Mouse (Mus musculus): ENCODE results near the gene Ehd2. TPM values are rescaled to one million over a fixed set of nuclear protein-coding genes. Genes with fewer than 3 reads are reported as not detected.

Gene Ehd2
- polyA plus RNA-seq, 1 experiment from 2014 or later, result 22.3 TPM

DNA sequence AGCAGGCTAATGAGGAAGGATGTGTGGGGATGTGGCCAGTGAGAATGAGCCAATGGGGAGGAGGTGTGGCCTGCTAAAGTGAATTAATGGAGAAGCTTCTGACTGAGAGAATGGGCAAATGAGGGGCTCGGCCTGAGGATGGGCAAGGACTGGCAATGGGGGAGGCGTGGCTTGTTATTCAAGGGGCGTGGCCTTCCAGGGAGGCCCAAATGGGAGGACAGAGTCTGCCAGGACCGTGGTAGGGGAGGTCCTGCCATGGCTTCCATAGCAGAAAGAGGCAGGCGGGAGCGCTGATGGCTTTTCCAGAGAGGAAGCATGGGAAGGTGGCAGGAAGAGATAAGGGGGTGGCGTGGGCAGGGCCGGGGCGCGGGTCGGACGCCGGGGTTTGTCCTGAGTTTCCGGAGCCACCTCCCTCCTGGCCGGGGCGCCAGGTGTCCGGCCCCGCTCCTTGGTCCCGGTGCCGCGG, 12.4 kb downstream of the Ehd2 start:
- 0 out of 2 replicates have a peak overlapping the region, but pooled peaks have one; percentile 12 for H3K9ac ChIP-seq (ENCODE audit: low read depth, low read length)
- ATAC-seq (ENCODE audit: low FRiP score, low TSS enrichment), result peak; percentile 76
- H3K4me1 ChIP-seq (ENCODE audit: control insufficient read depth, insufficient read depth, low read length), result peaks cover 5% of the 10 kb centered on the region; the same call in 1 of the 2 replicates
- no peaks in the 10 kb centered on the region for H3K27me3 ChIP-seq (ENCODE audit: control insufficient read depth, insufficient read depth, low read length)
- H3K4me3 ChIP-seq (ENCODE audit: low read length), result peak overlapping the region; percentile 30
- peak overlapping the region; percentile 54 for H3K4me2 ChIP-seq (replicated peaks; ENCODE audit: low read depth, low read length)
- H3K36me3 ChIP-seq (ENCODE audit: control insufficient read depth, insufficient read depth, low read length), result peaks cover 3% of the 10 kb centered on the region; the same call in 1 of the 2 replicates
- H3K9me3 ChIP-seq (ENCODE audit: control insufficient read depth, low read length), result no peaks in the 10 kb centered on the region
- H3K27ac ChIP-seq (ENCODE audit: low read depth, low read length), result 0 out of 2 replicates have a peak overlapping the region, but pooled peaks have one; percentile 14
- 3% methylated on average over 20 of the region's 21 CpGs for WGBS

DNA sequence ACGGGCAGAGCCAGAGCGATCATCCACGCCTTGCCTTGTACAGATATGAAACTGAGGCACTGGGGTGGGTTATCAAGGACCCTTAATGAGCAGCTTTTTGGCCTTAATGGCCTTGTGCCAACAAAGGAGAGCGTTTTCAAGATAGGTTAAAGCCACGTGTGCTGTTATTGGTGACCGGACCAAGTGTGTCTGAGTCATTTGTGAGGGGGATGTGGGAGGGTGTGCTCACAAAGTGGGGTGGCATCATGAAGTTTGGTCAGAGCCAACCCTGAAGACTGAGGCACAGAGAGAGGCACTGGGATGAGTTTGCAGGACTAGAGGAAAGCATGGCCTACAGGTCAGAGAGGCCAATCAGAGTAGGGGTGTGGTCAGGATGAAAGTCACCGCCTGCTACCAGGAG, 12.9 kb downstream of the Ehd2 start:
- peak; percentile 3; the same call in 1 of the 2 replicates for ATAC-seq (ENCODE audit: low FRiP score, low TSS enrichment)
- H3K9me3 ChIP-seq (ENCODE audit: control insufficient read depth, low read length), result no peaks in the 10 kb centered on the region
- no peak overlapping the region for H3K9ac ChIP-seq (ENCODE audit: low read depth, low read length)
- no peak overlapping the region for H3K27ac ChIP-seq (ENCODE audit: low read depth, low read length)
- H3K4me3 ChIP-seq (ENCODE audit: low read length), result no peak overlapping the region
- H3K4me1 ChIP-seq (ENCODE audit: control insufficient read depth, insufficient read depth, low read length), result peaks cover 5% of the 10 kb centered on the region; the same call in 1 of the 2 replicates
- WGBS, result 88% methylated on average over 7 of the region's 7 CpGs
- peaks cover 3% of the 10 kb centered on the region; the same call in 1 of the 2 replicates for H3K36me3 ChIP-seq (ENCODE audit: control insufficient read depth, insufficient read depth, low read length)
- no peaks in the 10 kb centered on the region for H3K27me3 ChIP-seq (ENCODE audit: control insufficient read depth, insufficient read depth, low read length)
- H3K4me2 ChIP-seq (replicated peaks; ENCODE audit: low read depth, low read length), result no peak overlapping the region

DNA sequence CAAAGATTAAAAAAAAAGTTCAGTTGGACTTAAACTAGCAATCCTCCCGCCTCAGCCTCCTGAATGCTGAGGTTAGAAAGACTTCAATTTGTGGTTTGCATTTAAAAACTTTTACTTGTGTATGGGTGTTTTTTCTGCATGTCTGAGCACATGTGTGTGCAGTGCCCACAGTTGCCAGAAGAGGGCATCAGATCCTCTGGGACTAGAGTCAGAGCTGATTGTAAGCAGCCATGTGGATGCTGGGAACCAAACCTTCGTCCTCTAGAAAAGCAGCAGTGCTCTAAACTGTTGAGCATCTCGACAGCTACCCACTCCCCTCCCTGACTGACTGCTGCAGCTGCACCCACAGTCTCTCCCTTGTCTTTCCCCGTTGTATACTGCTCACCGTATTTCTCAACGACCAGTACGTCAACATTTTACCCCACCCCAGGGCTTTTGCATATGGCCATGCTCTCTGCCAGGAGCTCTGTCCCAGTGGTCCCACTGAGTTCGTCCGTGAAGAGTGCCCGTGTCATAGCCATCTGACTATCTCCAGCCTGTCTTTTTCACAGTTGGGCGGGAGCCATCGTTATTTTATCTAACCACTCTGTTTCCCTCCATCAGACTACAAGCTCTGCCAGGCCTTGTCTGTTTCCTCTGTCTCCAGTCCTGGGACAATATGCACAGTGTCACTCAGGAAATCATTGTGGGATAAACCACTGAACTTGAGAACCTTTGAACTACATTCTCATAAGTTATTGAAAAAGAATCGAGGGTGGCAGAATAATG, 13.9 kb downstream of the Ehd2 start:
- H3K27ac ChIP-seq (ENCODE audit: low read depth, low read length), result no peak overlapping the region
- peaks cover 3% of the 10 kb centered on the region; the same call in 1 of the 2 replicates for H3K36me3 ChIP-seq (ENCODE audit: control insufficient read depth, insufficient read depth, low read length)
- ATAC-seq (ENCODE audit: low FRiP score, low TSS enrichment), result no peak
- no peaks in the 10 kb centered on the region for H3K9me3 ChIP-seq (ENCODE audit: control insufficient read depth, low read length)
- WGBS, result 90% methylated on average over 13 of the region's 13 CpGs
- no peak overlapping the region for H3K4me2 ChIP-seq (replicated peaks; ENCODE audit: low read depth, low read length)
- H3K4me1 ChIP-seq (ENCODE audit: control insufficient read depth, insufficient read depth, low read length), result peaks cover 10% of the 10 kb centered on the region; the same call in 1 of the 2 replicates
- H3K27me3 ChIP-seq (ENCODE audit: control insufficient read depth, insufficient read depth, low read length), result no peaks in the 10 kb centered on the region
- no peak overlapping the region for H3K9ac ChIP-seq (ENCODE audit: low read depth, low read length)
- no peak overlapping the region for H3K4me3 ChIP-seq (ENCODE audit: low read length)

DNA sequence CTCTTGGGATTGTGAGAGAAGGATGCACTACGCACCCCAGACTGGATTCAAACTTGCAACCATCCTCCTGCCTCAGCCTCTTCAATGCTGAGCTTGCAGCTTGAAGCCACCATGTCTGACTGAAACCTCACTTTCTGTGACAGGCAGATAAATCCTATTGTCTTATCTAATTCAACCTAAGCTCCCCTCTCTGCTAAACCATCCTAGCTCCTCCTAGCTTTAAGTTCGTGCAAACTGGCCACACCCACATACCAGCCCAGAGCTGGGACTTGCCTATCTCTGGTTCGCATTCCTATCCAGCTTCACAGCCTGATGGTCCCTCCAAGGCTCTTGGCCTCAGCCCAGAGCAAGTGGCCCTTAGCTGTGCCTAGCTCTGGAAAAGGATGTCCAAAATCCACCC, 15.0 kb downstream of the Ehd2 start:
- Histone ChIP-seq H3K4me3 (ENCODE audit: low read length) (no peak overlapping the region), H3K4me1 (ENCODE audit: control insufficient read depth, insufficient read depth, low read length) (peaks cover 11% of the 10 kb centered on the region; the same call in 1 of the 2 replicates), H3K4me2 (replicated peaks; ENCODE audit: low read depth, low read length) (no peak overlapping the region), H3K9me3 (ENCODE audit: control insufficient read depth, low read length) (no peaks in the 10 kb centered on the region), H3K36me3 (ENCODE audit: control insufficient read depth, insufficient read depth, low read length) (peaks cover 3% of the 10 kb centered on the region; the same call in 1 of the 2 replicates), H3K27ac (ENCODE audit: low read depth, low read length) (no peak overlapping the region), H3K9ac (ENCODE audit: low read depth, low read length) (no peak overlapping the region), H3K27me3 (ENCODE audit: control insufficient read depth, insufficient read depth, low read length) (no peaks in the 10 kb centered on the region)
- no peak for ATAC-seq (ENCODE audit: low FRiP score, low TSS enrichment)
- 77% methylated on average over 3 of the region's 3 CpGs for WGBS

DNA sequence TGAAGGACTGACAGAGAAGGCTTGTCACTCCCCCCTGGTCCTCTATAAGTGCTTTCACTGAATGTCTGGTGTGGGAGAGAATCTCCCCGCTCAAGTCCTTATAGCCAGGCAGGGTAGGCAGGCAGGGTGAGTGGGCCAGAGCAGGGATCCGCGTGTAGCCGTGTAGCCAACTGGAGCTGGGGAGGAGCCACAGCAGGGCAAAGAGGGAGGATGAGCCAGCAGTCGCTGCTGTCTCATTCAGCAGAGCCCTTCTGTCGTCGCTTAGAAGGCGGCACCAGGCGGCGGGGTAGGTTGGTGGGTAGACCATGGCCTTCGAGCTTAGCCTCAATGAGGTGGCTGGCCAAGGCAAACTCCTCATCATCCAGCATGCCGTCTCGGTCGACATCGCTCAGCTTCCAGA, 17.4 kb downstream of the Ehd2 start:
- peaks cover 3% of the 10 kb centered on the region; the same call in 1 of the 2 replicates for H3K36me3 ChIP-seq (ENCODE audit: control insufficient read depth, insufficient read depth, low read length)
- no peak overlapping the region for H3K4me2 ChIP-seq (replicated peaks; ENCODE audit: low read depth, low read length)
- 93% methylated on average over 15 of the region's 15 CpGs for WGBS
- H3K4me3 ChIP-seq (ENCODE audit: low read length), result no peak overlapping the region
- H3K27me3 ChIP-seq (ENCODE audit: control insufficient read depth, insufficient read depth, low read length), result no peaks in the 10 kb centered on the region
- H3K27ac ChIP-seq (ENCODE audit: low read depth, low read length), result no peak overlapping the region
- no peak overlapping the region for H3K9ac ChIP-seq (ENCODE audit: low read depth, low read length)
- peaks cover 7% of the 10 kb centered on the region; the same call in 1 of the 2 replicates for H3K4me1 ChIP-seq (ENCODE audit: control insufficient read depth, insufficient read depth, low read length)
- H3K9me3 ChIP-seq (ENCODE audit: control insufficient read depth, low read length), result no peaks in the 10 kb centered on the region
- no peak for ATAC-seq (ENCODE audit: low FRiP score, low TSS enrichment)

DNA sequence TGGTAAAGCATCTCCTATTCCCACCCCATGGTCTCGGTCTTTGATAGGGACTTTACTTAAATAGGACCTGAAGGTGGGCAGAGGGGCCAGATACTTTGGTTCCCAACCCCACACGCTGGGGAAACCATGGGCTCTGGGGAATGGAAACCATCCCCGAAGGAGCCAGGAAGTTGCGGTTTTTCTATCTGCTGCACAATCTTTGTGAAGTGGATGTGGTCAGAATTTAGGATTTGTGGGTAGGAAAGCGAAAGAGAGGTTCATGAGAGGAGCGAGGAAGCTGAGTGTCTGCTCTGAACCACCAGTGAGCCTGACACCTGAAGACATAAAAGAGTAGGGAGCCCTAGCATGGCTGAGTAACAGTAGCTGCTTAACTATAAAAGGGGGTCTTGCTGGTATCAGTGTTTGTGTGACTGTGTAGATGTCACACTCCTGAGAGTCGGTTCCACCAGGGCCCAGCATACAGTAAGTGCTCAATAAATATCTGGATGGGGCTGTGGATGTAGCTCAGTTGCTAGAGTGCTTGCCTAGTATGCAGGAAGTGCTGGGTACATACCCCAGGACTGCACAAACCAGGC, 18.1 kb downstream of the Ehd2 start:
- Histone ChIP-seq H3K27me3 (ENCODE audit: control insufficient read depth, insufficient read depth, low read length) (no peaks in the 10 kb centered on the region), H3K9ac (ENCODE audit: low read depth, low read length) (no peak overlapping the region), H3K27ac (ENCODE audit: low read depth, low read length) (no peak overlapping the region), H3K9me3 (ENCODE audit: control insufficient read depth, low read length) (no peaks in the 10 kb centered on the region), H3K4me2 (replicated peaks; ENCODE audit: low read depth, low read length) (no peak overlapping the region), H3K36me3 (ENCODE audit: control insufficient read depth, insufficient read depth, low read length) (peaks cover 6% of the 10 kb centered on the region; the same call in 1 of the 2 replicates), H3K4me1 (ENCODE audit: control insufficient read depth, insufficient read depth, low read length) (peaks cover 7% of the 10 kb centered on the region), H3K4me3 (ENCODE audit: low read length) (no peak overlapping the region)
- 77% methylated on average over 7 of the region's 7 CpGs for WGBS
- no peak for ATAC-seq (ENCODE audit: low FRiP score, low TSS enrichment)

DNA sequence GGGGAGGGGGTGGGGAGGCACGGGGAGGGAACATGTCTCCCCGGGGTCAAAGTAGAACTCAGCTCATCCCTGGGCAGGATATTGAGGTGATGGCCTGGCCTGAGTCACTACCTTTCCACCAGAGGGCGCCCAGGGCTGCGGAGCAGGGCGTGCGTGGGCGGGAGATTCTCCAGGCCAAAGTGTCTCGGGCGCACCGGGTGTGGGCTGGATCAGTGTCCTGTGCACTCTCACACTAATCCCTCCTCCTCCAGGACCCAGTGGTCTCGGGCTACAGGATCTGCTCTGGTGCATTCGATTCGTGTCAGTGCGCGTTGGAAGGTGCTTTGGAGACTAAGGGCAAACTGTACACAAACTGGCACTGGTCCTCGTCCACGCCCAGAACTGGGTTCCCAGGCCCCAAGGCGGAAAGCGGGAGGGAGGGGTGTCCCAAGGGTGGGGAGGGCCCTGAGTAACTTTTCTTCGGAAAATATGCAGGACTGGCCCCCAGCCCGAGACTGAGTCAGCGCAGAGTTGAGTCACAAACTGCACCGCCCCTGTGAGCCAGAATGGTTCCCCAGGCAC, 18.9 kb downstream of the Ehd2 start:
- Histone ChIP-seq H3K4me1 (ENCODE audit: control insufficient read depth, insufficient read depth, low read length) (peaks cover 10% of the 10 kb centered on the region), H3K4me2 (replicated peaks; ENCODE audit: low read depth, low read length) (peak overlapping the region; percentile 53), H3K9me3 (ENCODE audit: control insufficient read depth, low read length) (no peaks in the 10 kb centered on the region), H3K36me3 (ENCODE audit: control insufficient read depth, insufficient read depth, low read length) (peaks cover 14% of the 10 kb centered on the region), H3K27me3 (ENCODE audit: control insufficient read depth, insufficient read depth, low read length) (no peaks in the 10 kb centered on the region), H3K27ac (ENCODE audit: low read depth, low read length) (no peak overlapping the region), H3K4me3 (ENCODE audit: low read length) (peak overlapping the region; percentile 24), H3K9ac (ENCODE audit: low read depth, low read length) (peak overlapping the region; percentile 29; the same call in 1 of the 2 replicates)
- WGBS, result 3% methylated on average over 23 of the region's 23 CpGs
- peak; percentile 85 for ATAC-seq (ENCODE audit: low FRiP score, low TSS enrichment)

DNA sequence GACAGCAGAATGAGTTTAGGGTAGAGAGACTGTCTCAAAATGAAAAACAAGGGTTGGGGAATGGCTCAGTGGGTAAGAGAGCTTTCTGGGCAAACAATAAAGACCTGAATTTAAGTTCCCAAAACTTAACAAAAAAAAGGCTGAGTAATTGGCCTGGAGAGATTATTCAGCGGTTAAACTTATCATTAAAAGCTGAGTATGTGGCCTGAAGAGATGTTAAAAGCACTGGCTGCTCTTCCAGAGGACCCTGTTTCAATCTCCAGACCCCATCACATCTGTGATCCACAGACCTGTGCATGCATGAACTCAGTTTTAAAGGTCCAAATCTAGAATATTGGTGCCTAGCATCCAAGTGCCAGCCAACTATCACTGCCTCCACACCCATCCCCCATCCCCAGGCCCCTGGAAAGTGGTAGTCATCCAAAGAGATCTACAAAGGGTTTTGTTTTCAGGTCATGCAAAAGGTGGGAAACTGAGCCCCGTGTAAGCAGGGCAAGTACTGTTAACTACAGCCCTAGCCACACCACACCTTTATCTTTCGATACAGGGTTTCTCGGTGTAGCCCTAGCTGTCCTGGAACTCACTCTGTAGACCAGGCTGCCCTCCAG, 19.6 kb downstream of the Ehd2 start:
- Histone ChIP-seq H3K4me2 (replicated peaks; ENCODE audit: low read depth, low read length) (peak overlapping the region; percentile 53), H3K4me3 (ENCODE audit: low read length) (no peak overlapping the region; the same call in 1 of the 2 replicates), H3K27me3 (ENCODE audit: control insufficient read depth, insufficient read depth, low read length) (no peaks in the 10 kb centered on the region), H3K27ac (ENCODE audit: low read depth, low read length) (no peak overlapping the region), H3K9ac (ENCODE audit: low read depth, low read length) (no peak overlapping the region), H3K9me3 (ENCODE audit: control insufficient read depth, low read length) (no peaks in the 10 kb centered on the region), H3K4me1 (ENCODE audit: control insufficient read depth, insufficient read depth, low read length) (peaks cover 10% of the 10 kb centered on the region), H3K36me3 (ENCODE audit: control insufficient read depth, insufficient read depth, low read length) (peaks cover 21% of the 10 kb centered on the region)
- 54% methylated on average over 4 of the region's 4 CpGs for WGBS
- 0 out of 2 replicates have a peak, but pooled peaks have one; percentile 6 for ATAC-seq (ENCODE audit: low FRiP score, low TSS enrichment)
